ENCODE assay signal across 16 mouse cellular contexts in the genomic region with DNA sequence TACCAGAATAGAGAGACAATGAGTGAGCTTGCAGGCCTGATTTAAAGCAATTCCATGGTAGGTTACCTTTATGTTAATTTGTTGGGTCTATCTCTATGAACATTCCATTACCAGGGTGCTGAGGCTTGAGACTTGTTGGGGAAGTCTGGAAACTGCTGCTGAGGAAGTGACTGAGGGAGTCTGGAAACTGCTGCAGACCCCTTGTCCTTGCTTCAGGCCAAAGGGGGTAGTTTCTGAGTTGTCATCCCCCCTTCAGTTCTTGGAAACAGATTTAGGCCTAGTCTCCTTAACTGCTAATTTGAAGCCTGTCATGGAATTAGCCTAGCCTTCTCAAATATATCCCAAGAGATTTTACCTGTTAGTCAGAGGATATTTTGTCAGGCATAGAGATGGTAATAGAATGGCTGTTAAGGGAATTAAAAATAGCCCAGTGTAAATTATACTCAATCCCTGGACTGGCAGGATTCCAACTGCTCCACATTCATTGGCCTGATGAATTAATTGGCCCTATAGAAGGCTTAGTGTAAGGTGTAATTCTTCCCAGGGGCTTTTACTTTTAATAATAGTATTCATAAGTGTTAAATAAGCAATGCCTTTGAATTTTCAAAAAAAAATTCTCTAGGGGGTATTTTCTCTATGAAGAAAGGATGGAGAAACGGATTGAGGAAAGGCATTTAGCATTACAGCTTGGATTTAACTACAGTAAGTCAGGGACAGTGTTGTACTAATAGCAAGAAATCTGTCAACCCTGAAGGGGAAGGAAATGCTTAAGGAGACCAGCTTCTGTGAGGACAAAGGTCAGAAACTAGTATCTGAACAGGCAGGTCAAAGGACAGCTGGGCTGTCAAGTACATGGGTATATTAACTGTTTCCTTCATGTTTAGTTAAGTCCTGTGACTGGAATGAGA. TPM values are rescaled to one million over a fixed set of nuclear protein-coding genes. Genes with fewer than 3 reads are reported as not detected.
A peak's percentile ranks its signal among the peaks of the same experiment; 100 is the strongest.
DNase-seq lines count a peak whose midpoint lies in the region; ATAC-seq lines count a peak whose summit lies in the region.
"Had no signal": no experiment of that assay in that cellular context is flagged by ENCODE, and none has a peak within 500 bp of the region (broad histone marks: within the 10 kb centered on the region; RNA-seq: fewer than 3 reads in every experiment).

No protein-coding gene starts in this region.

- no peaks in the 10 kb centered on the region for H3K27me3 ChIP-seq in hindbrain, embryonic 12.5 days
- no peaks in the 10 kb centered on the region for H3K27me3 ChIP-seq in hindbrain, embryonic 11.5 days (ENCODE audit: control insufficient read depth, insufficient read depth, low read length)
- H3K27me3 ChIP-seq in forebrain, embryonic 14.5 days (replicated peaks; ENCODE audit: control insufficient read depth, insufficient read depth, low read length) = no peaks in the 10 kb centered on the region
- H3K27me3 ChIP-seq in intestine, embryonic 15.5 days (replicated peaks) = no peaks in the 10 kb centered on the region
- no peaks in the 10 kb centered on the region for H3K27me3 ChIP-seq in midbrain, embryonic 15.5 days (replicated peaks)
- H3K27me3 ChIP-seq: embryonic facial prominence, embryonic 12.5 days; heart, embryonic 13.5 days had no signal

- WGBS in hindbrain, embryonic 12.5 days = 44% methylated on average over 1 of the region's 1 CpGs
- WGBS in hindbrain, embryonic 11.5 days = 56% methylated on average over 1 of the region's 1 CpGs
- WGBS in forebrain, embryonic 14.5 days = 6% methylated on average over 1 of the region's 1 CpGs
- WGBS in intestine, embryonic 15.5 days = 45% methylated on average over 1 of the region's 1 CpGs
- 9% methylated on average over 1 of the region's 1 CpGs for WGBS in midbrain, embryonic 15.5 days

- H3K27ac ChIP-seq in hindbrain, embryonic 12.5 days = no peak overlapping the region
- H3K27ac ChIP-seq in hindbrain, embryonic 11.5 days (ENCODE audit: low read depth, low read length) = no peak overlapping the region
- no peak overlapping the region for H3K27ac ChIP-seq in forebrain, embryonic 14.5 days (ENCODE audit: low read depth, low read length)
- no peak overlapping the region for H3K27ac ChIP-seq in intestine, embryonic 15.5 days
- no peak overlapping the region for H3K27ac ChIP-seq in midbrain, embryonic 15.5 days
- H3K27ac ChIP-seq: embryonic facial prominence, embryonic 12.5 days; heart, embryonic 13.5 days had no signal

- H3K4me1 ChIP-seq in hindbrain, embryonic 12.5 days = no peaks in the 10 kb centered on the region
- H3K4me1 ChIP-seq in hindbrain, embryonic 11.5 days (replicated peaks; ENCODE audit: control insufficient read depth, insufficient read depth, low read length) = no peaks in the 10 kb centered on the region
- H3K4me1 ChIP-seq in forebrain, embryonic 14.5 days (ENCODE audit: control insufficient read depth, insufficient read depth, low read length) = no peaks in the 10 kb centered on the region
- no peaks in the 10 kb centered on the region for H3K4me1 ChIP-seq in intestine, embryonic 15.5 days (replicated peaks)
- H3K4me1 ChIP-seq in midbrain, embryonic 15.5 days = no peaks in the 10 kb centered on the region
- H3K4me1 ChIP-seq: embryonic facial prominence, embryonic 12.5 days; heart, embryonic 13.5 days had no signal

- no peak overlapping the region for H3K4me2 ChIP-seq in hindbrain, embryonic 12.5 days (replicated peaks)
- no peak overlapping the region for H3K4me2 ChIP-seq in hindbrain, embryonic 11.5 days (replicated peaks; ENCODE audit: low read depth, low read length)
- H3K4me2 ChIP-seq in forebrain, embryonic 14.5 days (ENCODE audit: low read length) = no peak overlapping the region
- no peak overlapping the region for H3K4me2 ChIP-seq in intestine, embryonic 15.5 days (replicated peaks)
- no peak overlapping the region for H3K4me2 ChIP-seq in midbrain, embryonic 15.5 days
- H3K4me2 ChIP-seq: embryonic facial prominence, embryonic 12.5 days; heart, embryonic 13.5 days had no signal

- H3K36me3 ChIP-seq in hindbrain, embryonic 12.5 days = no peaks in the 10 kb centered on the region
- H3K36me3 ChIP-seq in hindbrain, embryonic 11.5 days (ENCODE audit: control insufficient read depth, insufficient read depth, low read length) = no peaks in the 10 kb centered on the region
- H3K36me3 ChIP-seq in forebrain, embryonic 14.5 days (ENCODE audit: control insufficient read depth, insufficient read depth, low read length) = no peaks in the 10 kb centered on the region
- no peaks in the 10 kb centered on the region for H3K36me3 ChIP-seq in intestine, embryonic 15.5 days
- H3K36me3 ChIP-seq in midbrain, embryonic 15.5 days (replicated peaks) = no peaks in the 10 kb centered on the region
- H3K36me3 ChIP-seq: embryonic facial prominence, embryonic 12.5 days; heart, embryonic 13.5 days had no signal

- H3K9ac ChIP-seq in hindbrain, embryonic 12.5 days = no peak overlapping the region
- H3K9ac ChIP-seq in hindbrain, embryonic 11.5 days (ENCODE audit: low read depth, low read length) = no peak overlapping the region
- no peak overlapping the region for H3K9ac ChIP-seq in forebrain, embryonic 14.5 days (ENCODE audit: low read length)
- no peak overlapping the region for H3K9ac ChIP-seq in intestine, embryonic 15.5 days
- no peak overlapping the region for H3K9ac ChIP-seq in midbrain, embryonic 15.5 days
- H3K9ac ChIP-seq: embryonic facial prominence, embryonic 12.5 days; heart, embryonic 13.5 days had no signal

- intact Hi-C loops in heart, postnatal 10 days (cut with DNase I) = no loop called here

- peak; percentile 16; the same call in 1 of the 2 replicates for ATAC-seq in hindbrain, embryonic 12.5 days (ENCODE audit: low FRiP score)
- no peak for ATAC-seq in hindbrain, embryonic 11.5 days (ENCODE audit: low FRiP score)
- peak; percentile 81 for ATAC-seq in forebrain, embryonic 14.5 days
- peak; percentile 93 for ATAC-seq in intestine, embryonic 15.5 days
- peak; percentile 71 for ATAC-seq in midbrain, embryonic 15.5 days (replicated peaks)
- ATAC-seq: inflammation-experienced regulatory T-cells, adult 6 months had no signal

- H3K9me3 ChIP-seq in hindbrain, embryonic 12.5 days (replicated peaks) = no peaks in the 10 kb centered on the region
- H3K9me3 ChIP-seq in hindbrain, embryonic 11.5 days (ENCODE audit: control insufficient read depth, low read length) = no peaks in the 10 kb centered on the region
- no peaks in the 10 kb centered on the region for H3K9me3 ChIP-seq in forebrain, embryonic 14.5 days (replicated peaks; ENCODE audit: control insufficient read depth, low read length)
- H3K9me3 ChIP-seq in intestine, embryonic 15.5 days = no peaks in the 10 kb centered on the region
- no peaks in the 10 kb centered on the region for H3K9me3 ChIP-seq in midbrain, embryonic 15.5 days
- H3K9me3 ChIP-seq: embryonic facial prominence, embryonic 12.5 days; heart, embryonic 13.5 days had no signal

- DNase-seq in hindbrain, embryonic 11.5 days (ENCODE audit: low spot score) = no peak
- peak; percentile 69 for DNase-seq in forebrain, embryonic 14.5 days (ENCODE audit: low spot score)
- DNase-seq in thymus, adult 18-20 months = no peak
- DNase-seq in heart, postnatal 10 days = no peak
- DNase-seq: gastrocnemius, postnatal 36 days; layer of hippocampus, postnatal 36 days; lung, adult 2 months had no signal

- H3K4me3 ChIP-seq in hindbrain, embryonic 12.5 days = no peak overlapping the region
- no peak overlapping the region for H3K4me3 ChIP-seq in hindbrain, embryonic 11.5 days (ENCODE audit: low read depth, low read length)
- no peak overlapping the region for H3K4me3 ChIP-seq in forebrain, embryonic 14.5 days (ENCODE audit: low read depth, low read length)
- H3K4me3 ChIP-seq in intestine, embryonic 15.5 days (replicated peaks) = no peak overlapping the region
- no peak overlapping the region for H3K4me3 ChIP-seq in midbrain, embryonic 15.5 days
- H3K4me3 ChIP-seq: embryonic facial prominence, embryonic 12.5 days; heart, embryonic 13.5 days had no signal

RNA-seq across cellular contexts. Expression of gene Lce1a1, which starts 10.1 kb away (rescaled TPM):
- polyA plus RNA-seq in hindbrain, embryonic 12.5 days (2016; fragmentation: Nextera tagmentation; extraction: Ambion mirVana) = not detected in 2 replicates
- not detected in 2 replicates for polyA plus RNA-seq in hindbrain, embryonic 11.5 days (2014; fragmentation: Nextera tagmentation; extraction: Ambion mirVana)
- not detected in 2 replicates for polyA plus RNA-seq in forebrain, embryonic 14.5 days (2014; fragmentation: Nextera tagmentation; extraction: Ambion mirVana)
- polyA plus RNA-seq in intestine, embryonic 15.5 days (2015; fragmentation: Nextera tagmentation; extraction: Ambion mirVana) = not detected in 2 replicates
- polyA plus RNA-seq in midbrain, embryonic 15.5 days (2015; fragmentation: Nextera tagmentation; extraction: Ambion mirVana) = not detected in 2 replicates
- total RNA-seq in heart, postnatal 10 days (2021) = not detected
- total RNA-seq: gastrocnemius, postnatal 36 days; layer of hippocampus, postnatal 36 days; megakaryocyte, adult 5-6 weeks had no signal
- polyA plus RNA-seq: cerebellum, adult 2 months; embryonic facial prominence, embryonic 12.5 days; heart, embryonic 13.5 days; inflammation-experienced regulatory T-cells, adult 6 months; limb, embryonic 14.5 days had no signal

RNA-seq across cellular contexts. Expression of gene Lce6a, which starts 16.5 kb away (rescaled TPM):
- not detected in 2 replicates for polyA plus RNA-seq in hindbrain, embryonic 12.5 days (2016; fragmentation: Nextera tagmentation; extraction: Ambion mirVana)
- polyA plus RNA-seq in hindbrain, embryonic 11.5 days (2014; fragmentation: Nextera tagmentation; extraction: Ambion mirVana) = not detected in 2 replicates
- not detected in 2 replicates for polyA plus RNA-seq in forebrain, embryonic 14.5 days (2014; fragmentation: Nextera tagmentation; extraction: Ambion mirVana)
- not detected in 2 replicates for polyA plus RNA-seq in intestine, embryonic 15.5 days (2015; fragmentation: Nextera tagmentation; extraction: Ambion mirVana)
- polyA plus RNA-seq in midbrain, embryonic 15.5 days (2015; fragmentation: Nextera tagmentation; extraction: Ambion mirVana) = not detected in 2 replicates
- not detected for total RNA-seq in heart, postnatal 10 days (2021)
- total RNA-seq: gastrocnemius, postnatal 36 days; layer of hippocampus, postnatal 36 days; megakaryocyte, adult 5-6 weeks had no signal
- polyA plus RNA-seq: cerebellum, adult 2 months; embryonic facial prominence, embryonic 12.5 days; heart, embryonic 13.5 days; inflammation-experienced regulatory T-cells, adult 6 months; lung, adult 2 months had no signal

RNA-seq across cellular contexts. Expression of gene Lce1b, which starts 18.7 kb away (rescaled TPM):
- polyA plus RNA-seq in hindbrain, embryonic 12.5 days (2016; fragmentation: Nextera tagmentation; extraction: Ambion mirVana) = not detected in 2 replicates
- not detected in 2 replicates for polyA plus RNA-seq in hindbrain, embryonic 11.5 days (2014; fragmentation: Nextera tagmentation; extraction: Ambion mirVana)
- polyA plus RNA-seq in forebrain, embryonic 14.5 days (2014; fragmentation: Nextera tagmentation; extraction: Ambion mirVana) = not detected in 2 replicates
- not detected in 2 replicates for polyA plus RNA-seq in intestine, embryonic 15.5 days (2015; fragmentation: Nextera tagmentation; extraction: Ambion mirVana)
- polyA plus RNA-seq in midbrain, embryonic 15.5 days (2015; fragmentation: Nextera tagmentation; extraction: Ambion mirVana) = not detected in 2 replicates
- total RNA-seq in heart, postnatal 10 days (2021) = not detected
- total RNA-seq: gastrocnemius, postnatal 36 days; layer of hippocampus, postnatal 36 days; megakaryocyte, adult 5-6 weeks had no signal
- polyA plus RNA-seq: cerebellum, adult 2 months; embryonic facial prominence, embryonic 12.5 days; heart, embryonic 13.5 days; inflammation-experienced regulatory T-cells, adult 6 months; limb, embryonic 14.5 days had no signal

RNA-seq across cellular contexts. Expression of gene 2210017I01Rik, which starts 30.7 kb away (rescaled TPM):
- polyA plus RNA-seq in hindbrain, embryonic 12.5 days (2016; fragmentation: Nextera tagmentation; extraction: Ambion mirVana) = not detected in 2 replicates
- polyA plus RNA-seq in hindbrain, embryonic 11.5 days (2014; fragmentation: Nextera tagmentation; extraction: Ambion mirVana) = not detected in 2 replicates
- not detected in 2 replicates for polyA plus RNA-seq in forebrain, embryonic 14.5 days (2014; fragmentation: Nextera tagmentation; extraction: Ambion mirVana)
- polyA plus RNA-seq in intestine, embryonic 15.5 days (2015; fragmentation: Nextera tagmentation; extraction: Ambion mirVana) = not detected in 2 replicates
- not detected in 2 replicates for polyA plus RNA-seq in midbrain, embryonic 15.5 days (2015; fragmentation: Nextera tagmentation; extraction: Ambion mirVana)
- total RNA-seq in heart, postnatal 10 days (2021) = not detected
- total RNA-seq: gastrocnemius, postnatal 36 days; layer of hippocampus, postnatal 36 days; megakaryocyte, adult 5-6 weeks had no signal
- polyA plus RNA-seq: cerebellum, adult 2 months; embryonic facial prominence, embryonic 12.5 days; heart, embryonic 13.5 days; inflammation-experienced regulatory T-cells, adult 6 months; limb, embryonic 14.5 days had no signal

RNA-seq across cellular contexts. Expression of gene Lce1a2, which starts 32.1 kb away (rescaled TPM):
- not detected in 2 replicates for polyA plus RNA-seq in hindbrain, embryonic 12.5 days (2016; fragmentation: Nextera tagmentation; extraction: Ambion mirVana)
- polyA plus RNA-seq in hindbrain, embryonic 11.5 days (2014; fragmentation: Nextera tagmentation; extraction: Ambion mirVana) = not detected in 2 replicates
- not detected in 2 replicates for polyA plus RNA-seq in forebrain, embryonic 14.5 days (2014; fragmentation: Nextera tagmentation; extraction: Ambion mirVana)
- not detected in 2 replicates for polyA plus RNA-seq in intestine, embryonic 15.5 days (2015; fragmentation: Nextera tagmentation; extraction: Ambion mirVana)
- not detected in 2 replicates for polyA plus RNA-seq in midbrain, embryonic 15.5 days (2015; fragmentation: Nextera tagmentation; extraction: Ambion mirVana)
- not detected for total RNA-seq in heart, postnatal 10 days (2021)
- total RNA-seq: gastrocnemius, postnatal 36 days; layer of hippocampus, postnatal 36 days; megakaryocyte, adult 5-6 weeks had no signal
- polyA plus RNA-seq: cerebellum, adult 2 months; embryonic facial prominence, embryonic 12.5 days; heart, embryonic 13.5 days; inflammation-experienced regulatory T-cells, adult 6 months; limb, embryonic 14.5 days had no signal
